ENCODE assay signal across 15 mouse cellular contexts in the genomic region with DNA sequence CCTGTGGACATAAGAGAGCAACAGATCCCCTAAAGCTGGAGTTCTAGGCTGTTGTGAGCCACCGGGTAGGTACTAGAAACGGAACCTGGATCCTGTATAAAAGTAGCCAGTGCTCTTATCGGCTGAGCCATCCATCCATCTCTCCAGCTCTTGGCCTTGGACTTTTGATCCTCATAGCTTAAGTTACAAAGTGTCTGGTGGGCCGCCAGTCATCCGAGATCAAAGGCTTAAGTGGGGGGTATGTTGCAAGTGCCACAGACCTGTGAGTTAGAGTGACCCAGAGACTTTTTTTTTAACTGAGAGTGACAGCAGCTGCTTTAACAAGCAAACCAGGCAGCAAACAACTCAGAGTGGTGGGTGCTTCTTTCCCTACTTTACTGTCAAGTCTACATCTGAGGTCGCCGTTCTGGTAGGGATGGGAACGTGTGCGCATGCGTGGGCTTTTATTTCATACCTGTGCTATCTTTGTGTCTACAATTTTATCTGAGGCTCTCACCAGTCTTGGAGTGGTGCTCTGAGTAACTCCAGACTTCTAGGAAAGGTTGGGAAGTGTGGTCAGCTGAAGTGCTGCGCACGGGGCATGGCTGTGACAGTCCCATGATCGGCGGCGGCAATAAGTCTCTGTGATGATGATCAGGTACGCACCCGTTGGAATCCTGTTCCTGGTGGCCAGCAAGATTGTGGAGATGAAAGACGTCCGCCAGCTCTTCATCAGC. TPM values are rescaled to one million over a fixed set of nuclear protein-coding genes. Genes with fewer than 3 reads are reported as not detected.
A peak's percentile ranks its signal among the peaks of the same experiment; 100 is the strongest.
DNase-seq lines count a peak whose midpoint lies in the region; ATAC-seq and TF ChIP-seq lines count a peak whose summit lies in the region.
"Had no signal": no experiment of that assay in that cellular context is flagged by ENCODE, and none has a peak within 500 bp of the region (broad histone marks: within the 10 kb centered on the region; RNA-seq: fewer than 3 reads in every experiment).

No protein-coding gene starts in this region.

- TF ChIP-seq POLR2A in testis, adult 2 months (IDR thresholded peaks at IDR 0.05; ENCODE audit: control insufficient read depth, low read depth, low read length) = no peak

- no peak overlapping the region for H3K27ac ChIP-seq in testis, adult 2 months (ENCODE audit: control insufficient read depth, insufficient read depth, low read depth, low read length)
- H3K27ac ChIP-seq: hindbrain, postnatal 0 days; midbrain, embryonic 15.5 days had no signal

- no peak for DNase-seq in testis, postnatal 10 days (ENCODE audit: low spot score)
- DNase-seq in lung, postnatal 10 days = peak; percentile 37
- DNase-seq in yolk sac, embryonic 10.5 days (ENCODE audit: low spot score) = peak; percentile 32
- DNase-seq in cerebellum, postnatal 14 days = no peak
- DNase-seq in spleen, postnatal 10 days (ENCODE audit: low spot score in 2 of 2) = no peak
- DNase-seq: adrenal gland, postnatal 10 days; cerebellum, adult 9-10 months; embryo, embryonic 11 days; gastrocnemius, postnatal 36 days; right cerebral cortex, postnatal 25 days had no signal

- no peak for TF ChIP-seq CTCF in testis, adult 2 months (IDR thresholded peaks at IDR 0.05; ENCODE audit: control insufficient read depth, insufficient read depth, insufficient replicate concordance, low read depth, low read length)

- H3K9me3 ChIP-seq in erythroblast, embryonic 14.5 days (ENCODE audit: control insufficient read depth, low read length) = no peaks in the 10 kb centered on the region
- H3K9me3 ChIP-seq: midbrain, embryonic 15.5 days had no signal

- H3K36me3 ChIP-seq in erythroblast, embryonic 14.5 days (ENCODE audit: control insufficient read depth) = peaks cover 100% of the 10 kb centered on the region
- H3K36me3 ChIP-seq in testis, adult 2 months (ENCODE audit: control insufficient read depth, insufficient read depth, low read length) = no peaks in the 10 kb centered on the region
- H3K36me3 ChIP-seq: midbrain, embryonic 15.5 days had no signal

- no peaks in the 10 kb centered on the region; the same call in 1 of the 2 replicates for H3K27me3 ChIP-seq in erythroblast, embryonic 14.5 days (ENCODE audit: control insufficient read depth)
- H3K27me3 ChIP-seq in testis, adult 2 months (ENCODE audit: control insufficient read depth, insufficient read depth, low read length) = no peaks in the 10 kb centered on the region
- H3K27me3 ChIP-seq: midbrain, embryonic 15.5 days had no signal

- H3K4me3 ChIP-seq in erythroblast, embryonic 14.5 days (replicated peaks) = peak overlapping the region; percentile 8
- peak overlapping the region; percentile 69 for H3K4me3 ChIP-seq in testis, adult 2 months (ENCODE audit: control insufficient read depth, low read depth, low read length)
- H3K4me3 ChIP-seq: midbrain, embryonic 15.5 days had no signal

- peaks cover 31% of the 10 kb centered on the region for H3K4me1 ChIP-seq in erythroblast, embryonic 14.5 days (ENCODE audit: control insufficient read depth)
- H3K4me1 ChIP-seq in testis, adult 2 months (ENCODE audit: control insufficient read depth, insufficient read depth, low read length) = peaks cover 9% of the 10 kb centered on the region
- H3K4me1 ChIP-seq: midbrain, embryonic 15.5 days had no signal

- ATAC-seq in erythroblast, adult 5-6 weeks (replicated peaks; ENCODE audit: low FRiP score, poor library complexity, severe bottlenecking) = no peak
- ATAC-seq: hindbrain, postnatal 0 days; midbrain, embryonic 15.5 days had no signal

RNA-seq across cellular contexts. Expression of a gene that starts 12.0 kb away (rescaled TPM):
- polyA plus RNA-seq in erythroblast, embryonic 14.5 days (2012) = 24.9 and 33.8 TPM in 2 replicates
- total RNA-seq in erythroblast, adult 5-6 weeks (2015; ENCODE audit: low replicate concordance) = 655 and 701 TPM in 2 replicates
- 713 and 810 TPM in 2 replicates for total RNA-seq in erythroblast, adult 5-6 weeks (2017; ENCODE audit: low replicate concordance)
- 15.2 and 17.8 TPM in 2 replicates for polyA plus RNA-seq in testis, adult 2 months (2012; rRNA removed)

RNA-seq across cellular contexts. Expression of a gene that starts 22.5 kb away (rescaled TPM):
- polyA plus RNA-seq in erythroblast, embryonic 14.5 days (2012) = 11.1 and 11.3 TPM in 2 replicates
- total RNA-seq in erythroblast, adult 5-6 weeks (2015; ENCODE audit: low replicate concordance) = 21.5 and 22.4 TPM in 2 replicates
- total RNA-seq in erythroblast, adult 5-6 weeks (2017; ENCODE audit: low replicate concordance) = 34.3 and 69.7 TPM in 2 replicates
- 130 and 147 TPM in 2 replicates for polyA plus RNA-seq in testis, adult 2 months (2012; rRNA removed)

RNA-seq across cellular contexts. Expression of a gene that starts 23.4 kb away (rescaled TPM):
- 1.2 and 1.5 TPM in 2 replicates for polyA plus RNA-seq in erythroblast, embryonic 14.5 days (2012)
- 2.5 and 4.2 TPM in 2 replicates for total RNA-seq in erythroblast, adult 5-6 weeks (2015; ENCODE audit: low replicate concordance)
- 3.1 and 8.0 TPM in 2 replicates for total RNA-seq in erythroblast, adult 5-6 weeks (2017; ENCODE audit: low replicate concordance)
- polyA plus RNA-seq in testis, adult 2 months (2012; rRNA removed) = 3.4 and 3.6 TPM in 2 replicates

RNA-seq across cellular contexts. Expression of a gene that starts 49.5 kb away (rescaled TPM):
- polyA plus RNA-seq in erythroblast, embryonic 14.5 days (2012) = 0.61 and 0.66 TPM in 2 replicates
- total RNA-seq in erythroblast, adult 5-6 weeks (2015; ENCODE audit: low replicate concordance) = 4.6 and 18.8 TPM in 2 replicates
- 2.5 and 5.1 TPM in 2 replicates for total RNA-seq in erythroblast, adult 5-6 weeks (2017; ENCODE audit: low replicate concordance)
- polyA plus RNA-seq in testis, adult 2 months (2012; rRNA removed) = 2.8 and 4.5 TPM in 2 replicates

RNA-seq across cellular contexts. Expression of a gene that starts 55.0 kb away (rescaled TPM):
- 136 and 162 TPM in 2 replicates for polyA plus RNA-seq in erythroblast, embryonic 14.5 days (2012)
- 46.5 and 57.5 TPM in 2 replicates for total RNA-seq in erythroblast, adult 5-6 weeks (2015; ENCODE audit: low replicate concordance)
- 19.8 and 25.9 TPM in 2 replicates for total RNA-seq in erythroblast, adult 5-6 weeks (2017; ENCODE audit: low replicate concordance)
- 240 and 279 TPM in 2 replicates for polyA plus RNA-seq in testis, adult 2 months (2012; rRNA removed)

Comparison
In these comparisons a context has a peak if more than half of its experiments do, and no peak if none do; other contexts are left out.
1. DNase-seq: peak in lung, postnatal 10 days (single experiment) and yolk sac, embryonic 10.5 days (single experiment); none in testis, postnatal 10 days (single experiment), cerebellum, postnatal 14 days (0 of 2) and spleen, postnatal 10 days (0 of 2).
2. RNA of a gene that starts 22.5 kb away (polyA plus RNA-seq): 130 to 147 TPM in testis, adult 2 months; 11.1 to 11.3 TPM in erythroblast, embryonic 14.5 days; every median in the first group is over 10 times any median in the second.